Mouse (Mus musculus) heart, postnatal 0 days (tissue): ENCODE measurements around the gene Mfsd11. TPM values are rescaled to one million over a fixed set of nuclear protein-coding genes. Genes with fewer than 3 reads are reported as not detected.

ENCODE experiments used
- ATAC-seq: fragments of 200-750 bp; cut with Nextera tagmentation; 2 replicates; pipeline ENCODE4 v1.8.0; 2017; ENCODE audit warnings: low read depth, moderate number of reproducible peaks, moderate library complexity; ENCODE audit not compliant: insufficient read depth
- DNase-seq: peaks from one replicate; pipeline ENCODE4 v3.0.0-alpha.2; 2016; ENCODE audit warnings: low spot score
- H3K27ac ChIP-seq: fragments of 300-500 bp; sonication (generic); 2 replicates; pipeline ENCODE4 v1.5.1; 2014; ENCODE audit warnings: low read depth, mild to moderate bottlenecking
- H3K27me3 ChIP-seq: fragments of 300-500 bp; sonication (generic); 2 replicates; pipeline ENCODE4 v1.6.1; 2014; ENCODE audit warnings: low read length, mixed read lengths; ENCODE audit not compliant: control insufficient read depth, insufficient read depth
- H3K36me3 ChIP-seq: fragments of 300-500 bp; sonication (generic); replicated peaks from 2 replicates; pipeline ENCODE4 v1.6.1; 2014; ENCODE audit warnings: low read length, mixed read lengths; ENCODE audit not compliant: control insufficient read depth, insufficient read depth
- H3K4me1 ChIP-seq: fragments of 300-500 bp; sonication (generic); 2 replicates; pipeline ENCODE4 v1.6.1; 2014; ENCODE audit warnings: antibody characterized with exemption; ENCODE audit not compliant: control insufficient read depth, insufficient read depth
- H3K4me2 ChIP-seq: fragments of 300-500 bp; sonication (generic); 2 replicates; pipeline ENCODE4 v1.6.1; 2014; ENCODE audit warnings: low read depth, mild to moderate bottlenecking, low read length, moderate library complexity
- H3K4me3 ChIP-seq: fragments of 300-500 bp; sonication (generic); 2 replicates; pipeline ENCODE4 v1.5.1; 2014; ENCODE audit warnings: low read depth, low read length
- H3K9ac ChIP-seq: fragments of 300-500 bp; sonication (generic); replicated peaks from 2 replicates; pipeline ENCODE4 v1.6.1; 2014; ENCODE audit warnings: low read depth, low read length, mixed read lengths
- H3K9me3 ChIP-seq: fragments of 300-500 bp; sonication (generic); replicated peaks from 2 replicates; pipeline ENCODE4 v1.6.1; 2016; ENCODE audit warnings: low read length; ENCODE audit not compliant: control insufficient read depth
- CTCF ChIP-seq: IDR thresholded peaks from 2 replicates; pipeline ENCODE4 v1.5.1; 2016; ENCODE audit warnings: antibody characterized with exemption, control low read depth, low read depth
- EP300 ChIP-seq: IDR thresholded peaks from 2 replicates; pipeline ENCODE4 v1.6.1; 2016; ENCODE audit warnings: antibody characterized with exemption, low read depth
- WGBS: fragments of 180-500 bp; shearing (Covaris S2); extraction: QIAGEN DNeasy Blood & Tissue Kit; methylation state at CpG from one replicate; pipeline ENCODE4 v1.1.7; 2014; 5-methylcytosine and 5-hydroxymethylcytosine counted together
- polyA plus RNA-seq: library from polyadenylated mRNA; unstranded; fragments of >200 nt; fragmentation: Nextera tagmentation; extraction: Ambion mirVana; gene quantifications from 2 replicates; pipeline ENCODE4 v1.2.1, GENCODE M21; 2015
- total RNA-seq: library from RNA; depleted of rRNA; stranded (reverse); fragments of >200 nt; gene quantifications from 2 replicates; pipeline ENCODE4 v1.2.3, GENCODE M21; 2014; ENCODE audit warnings: low replicate concordance

The Mfsd11 gene
- total and polyA plus RNA-seq, 2 experiments from 2014 or later: 44.5 to 46.3 TPM

DNA sequence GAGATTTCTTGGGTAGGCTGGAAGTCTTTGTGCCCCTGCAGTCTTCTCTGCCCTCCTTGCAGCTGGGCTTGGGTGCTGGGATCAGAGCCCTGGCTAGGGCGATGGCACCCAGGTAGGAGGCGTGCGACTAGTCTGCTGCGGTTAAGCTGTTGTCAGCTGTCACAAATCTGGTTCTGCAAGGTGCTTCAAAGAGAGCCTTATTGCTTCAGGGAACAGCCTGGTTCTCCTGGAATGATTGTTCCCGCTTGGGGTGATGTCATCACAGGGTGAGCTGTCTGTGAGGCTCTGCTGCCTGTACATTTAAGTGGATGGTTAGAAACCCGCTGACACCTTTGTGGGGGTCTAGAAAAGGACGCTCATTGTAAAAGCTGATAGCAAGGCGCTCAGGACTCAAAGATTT is 17.0 kb downstream of the Mfsd11 start:
- 74% methylated on average over 8 of the region's 8 CpGs for WGBS
- Histone ChIP-seq H3K4me1 (peaks cover 6% of the 10 kb centered on the region; the same call in 1 of the 2 replicates), H3K27ac (no peak overlapping the region), H3K4me3 (no peak overlapping the region), H3K36me3 (peaks cover 65% of the 10 kb centered on the region), H3K9me3 (no peaks in the 10 kb centered on the region), H3K27me3 (no peaks in the 10 kb centered on the region), H3K9ac (no peak overlapping the region), H3K4me2 (no peak overlapping the region)
- DNase-seq (peak; percentile 2), ATAC-seq (no peak)
- TF ChIP-seq EP300 (no peak), CTCF (no peak)

DNA sequence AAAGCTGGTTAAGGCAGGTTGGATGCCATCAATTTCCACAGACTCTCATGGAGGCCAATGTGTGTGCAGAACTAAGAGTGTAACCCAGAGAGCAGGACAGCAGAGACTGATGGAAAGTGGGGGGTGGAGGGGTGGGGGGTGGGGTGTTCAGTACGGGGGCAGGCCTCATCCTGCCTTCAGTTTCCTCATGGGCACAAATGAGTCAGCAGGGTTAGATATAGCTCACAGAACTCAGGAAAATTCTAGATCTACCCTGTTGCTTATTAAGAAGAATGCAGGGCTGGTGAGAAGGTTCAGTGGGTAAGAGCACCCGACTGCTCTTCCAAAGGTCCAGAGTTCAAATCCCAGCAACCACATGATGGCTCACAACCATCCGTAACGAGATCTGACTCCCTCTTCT is 17.4 kb downstream of the Mfsd11 start:
- Histone ChIP-seq H3K9me3 (no peaks in the 10 kb centered on the region), H3K27me3 (no peaks in the 10 kb centered on the region), H3K4me3 (no peak overlapping the region), H3K4me1 (peaks cover 3% of the 10 kb centered on the region; the same call in 1 of the 2 replicates), H3K4me2 (no peak overlapping the region), H3K36me3 (peaks cover 69% of the 10 kb centered on the region), H3K9ac (no peak overlapping the region), H3K27ac (no peak overlapping the region)
- no peak for TF ChIP-seq EP300
- TF ChIP-seq CTCF: no peak
- WGBS: 76% methylated on average over 4 of the region's 4 CpGs
- DNase-seq (peak; percentile 3), ATAC-seq (no peak)

DNA sequence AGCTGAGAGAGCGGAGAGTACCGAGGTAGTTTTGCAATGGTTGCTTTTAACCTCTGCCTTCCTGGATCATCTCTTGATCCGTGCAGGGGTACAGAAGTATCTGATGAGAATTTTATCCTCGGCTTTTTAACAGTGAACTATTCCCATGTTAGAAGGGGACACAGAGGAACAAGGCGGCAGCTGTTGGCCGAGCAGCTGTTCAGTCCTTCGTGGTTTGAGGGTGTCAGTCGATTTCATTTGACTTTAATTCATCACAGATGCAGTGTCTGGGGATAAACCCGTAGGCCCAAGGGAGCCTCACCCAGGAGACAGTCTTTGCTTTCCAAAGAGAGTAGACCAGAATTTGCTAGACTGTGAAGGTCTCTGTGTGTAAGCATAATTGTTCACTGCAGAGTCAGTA is 19.3 kb downstream of the Mfsd11 start:
- H3K4me3 ChIP-seq: no peak overlapping the region
- ATAC-seq: no peak
- H3K9me3 ChIP-seq: no peaks in the 10 kb centered on the region
- H3K9ac ChIP-seq: no peak overlapping the region
- no peak for DNase-seq
- H3K36me3 ChIP-seq: peaks cover 64% of the 10 kb centered on the region
- no peaks in the 10 kb centered on the region; the same call in 1 of the 2 replicates for H3K4me1 ChIP-seq
- H3K27me3 ChIP-seq: no peaks in the 10 kb centered on the region
- TF ChIP-seq CTCF (no peak), EP300 (no peak)
- H3K4me2 ChIP-seq: no peak overlapping the region
- no peak overlapping the region for H3K27ac ChIP-seq
- 88% methylated on average over 9 of the region's 9 CpGs for WGBS

DNA sequence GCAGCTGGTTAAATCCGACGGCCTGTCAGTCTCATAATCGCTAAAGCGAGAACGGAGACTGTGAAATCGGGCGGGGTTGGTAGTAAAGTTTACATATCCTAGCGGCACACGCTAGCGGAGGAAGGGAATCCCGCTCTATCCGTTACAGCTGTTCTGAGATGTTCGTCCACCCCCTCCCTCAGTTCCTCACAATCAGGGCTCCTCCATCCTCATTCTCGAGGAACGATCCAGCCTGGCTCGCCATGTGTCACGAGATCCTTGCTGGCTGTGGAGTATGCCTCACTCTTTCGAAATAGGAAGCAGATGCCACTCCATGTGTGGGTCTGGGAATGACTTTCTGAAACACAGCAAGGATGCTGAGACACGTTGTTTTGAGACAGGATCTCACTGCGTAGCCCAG is 21.7 kb downstream of the Mfsd11 start:
- H3K9me3 ChIP-seq: no peaks in the 10 kb centered on the region
- DNase-seq (no peak), ATAC-seq (no peak)
- H3K9ac ChIP-seq: no peak overlapping the region
- H3K27me3 ChIP-seq: no peaks in the 10 kb centered on the region
- no peak overlapping the region for H3K4me2 ChIP-seq
- H3K4me3 ChIP-seq: no peak overlapping the region
- H3K27ac ChIP-seq: no peak overlapping the region
- H3K36me3 ChIP-seq: peaks cover 50% of the 10 kb centered on the region
- TF ChIP-seq CTCF (no peak), EP300 (no peak)
- H3K4me1 ChIP-seq: no peaks in the 10 kb centered on the region
- WGBS: 90% methylated on average over 20 of the region's 20 CpGs

DNA sequence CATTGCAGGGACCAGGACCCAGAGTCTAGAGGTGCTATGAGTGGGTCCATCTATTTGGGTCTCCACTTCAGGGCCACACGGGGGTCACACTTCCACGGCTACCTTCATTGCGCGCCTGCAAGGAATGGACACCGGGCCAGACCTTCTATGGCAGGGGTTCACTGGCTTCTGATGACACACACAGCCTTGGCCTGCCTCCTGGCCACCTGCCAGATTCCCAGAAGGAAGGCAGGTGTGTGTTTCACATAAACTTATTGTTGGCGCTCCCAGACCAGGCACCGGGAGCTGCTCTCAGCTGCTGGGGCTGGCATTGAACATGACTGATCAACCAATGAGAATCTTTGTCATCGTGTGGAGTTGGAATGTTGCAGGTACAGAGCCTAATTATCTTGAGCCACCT is 26.2 kb downstream of the Mfsd11 start:
- peaks cover 18% of the 10 kb centered on the region for H3K36me3 ChIP-seq
- DNase-seq (no peak), ATAC-seq (no peak)
- no peak overlapping the region for H3K27ac ChIP-seq
- no peak overlapping the region for H3K4me2 ChIP-seq
- TF ChIP-seq EP300 (no peak), CTCF (no peak)
- 88% methylated on average over 8 of the region's 8 CpGs for WGBS
- no peaks in the 10 kb centered on the region for H3K4me1 ChIP-seq
- no peaks in the 10 kb centered on the region for H3K27me3 ChIP-seq
- H3K9me3 ChIP-seq: no peaks in the 10 kb centered on the region
- H3K9ac ChIP-seq: no peak overlapping the region
- H3K4me3 ChIP-seq: no peak overlapping the region

DNA sequence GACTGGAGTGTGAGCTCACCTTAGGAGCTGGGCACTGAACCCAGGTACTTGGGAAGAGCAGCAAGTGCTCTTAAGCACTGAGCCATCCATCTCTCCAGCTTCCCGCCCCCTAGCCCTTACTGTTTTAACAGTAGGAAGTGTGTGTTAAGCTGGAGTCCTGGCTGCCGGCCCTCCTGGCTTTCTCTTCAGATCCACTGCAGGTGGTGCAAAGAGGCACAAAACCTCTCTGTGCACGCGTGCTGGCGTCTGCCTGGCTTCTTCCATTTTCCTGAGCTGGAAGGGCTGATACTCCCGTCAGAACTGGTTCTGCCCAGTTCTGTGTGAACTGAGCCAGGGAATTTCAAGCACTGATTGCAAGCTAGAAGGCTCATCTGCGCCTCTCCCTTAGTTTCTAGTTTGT is 28.6 kb downstream of the Mfsd11 start:
- WGBS: 61% methylated on average over 7 of the region's 7 CpGs
- no peak overlapping the region for H3K9ac ChIP-seq
- H3K36me3 ChIP-seq: no peaks in the 10 kb centered on the region; the same call in 1 of the 2 replicates
- no peak overlapping the region for H3K4me3 ChIP-seq
- H3K27ac ChIP-seq: no peak overlapping the region
- no peak overlapping the region for H3K4me2 ChIP-seq
- TF ChIP-seq CTCF (no peak), EP300 (no peak)
- DNase-seq (no peak), ATAC-seq (no peak)
- H3K4me1 ChIP-seq: 0 out of 2 replicates have a peak, but pooled peaks cover 4% of the 10 kb centered on the region
- H3K9me3 ChIP-seq: no peaks in the 10 kb centered on the region
- 0 out of 2 replicates have a peak, but pooled peaks cover under 1% of the 10 kb centered on the region for H3K27me3 ChIP-seq
